Mouse (Mus musculus) cerebellum, postnatal 4 days (tissue): ENCODE results near the gene Chek2.
"Not testable (repeated sequence)": the region's sequence is repeated elsewhere in the genome, so short reads cannot be mapped to it uniquely, and the experiment has no call there.

Experiments used
- DNase-seq, 2 experiments: peaks; one replicate each; pipeline ENCODE4 v3.0.0; 2022; ENCODE audit warnings: low spot score in 2 of 2, mixed read lengths in 1 of 2

Gene Chek2

DNA sequence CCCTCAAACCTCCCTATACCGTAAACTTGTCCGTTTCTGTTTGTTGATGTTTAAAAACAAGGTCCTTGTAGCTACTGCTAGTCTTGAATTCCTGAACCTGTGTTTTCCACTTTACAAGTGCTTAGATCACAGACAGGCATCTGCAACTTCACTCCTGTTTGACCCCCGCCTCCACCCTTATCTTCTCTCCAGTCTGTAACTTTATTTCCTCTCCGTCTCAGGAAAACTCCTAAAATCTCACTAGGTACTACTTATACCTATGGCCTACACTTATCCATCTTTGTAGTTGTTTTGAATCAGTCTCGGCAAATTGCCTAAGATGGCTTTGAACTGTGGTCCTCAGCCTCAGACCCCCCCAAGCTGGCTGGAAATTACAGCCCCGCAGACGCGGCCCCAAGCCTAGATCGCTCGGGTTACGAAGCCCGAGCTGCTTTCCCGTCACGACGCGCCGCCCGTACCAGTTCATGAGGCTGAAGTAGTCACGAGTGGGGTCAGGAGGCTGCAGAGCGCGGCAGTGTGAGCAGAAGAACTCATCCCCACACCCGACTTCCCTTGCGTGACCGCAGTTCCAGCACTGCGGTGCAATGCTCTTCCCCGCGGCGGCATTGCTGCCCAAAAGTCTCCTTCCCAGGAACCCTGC is 621 bp upstream of the Chek2 start:
- no peak for DNase-seq

DNA sequence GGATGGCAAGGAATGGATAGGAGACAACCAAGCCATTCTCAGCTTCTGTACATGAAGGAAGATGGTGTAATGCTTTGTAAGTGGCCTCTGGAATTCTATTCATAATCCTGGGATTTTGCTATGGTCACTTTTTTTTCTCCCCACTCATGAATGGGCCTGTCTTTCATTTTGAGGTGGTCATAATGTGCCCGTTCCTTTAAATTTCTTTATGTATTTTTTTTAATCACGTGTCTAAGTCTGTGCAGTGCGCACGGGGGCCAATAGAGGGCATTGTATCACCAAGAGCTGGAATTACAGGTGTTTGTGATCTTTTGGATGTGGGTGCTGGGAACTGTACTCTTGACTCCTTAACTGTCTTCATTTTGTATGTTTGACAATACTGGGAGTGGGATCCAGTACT is 686 bp downstream of the Chek2 start:
- peak in 1 of 2 experiments; percentile 40 for DNase-seq

- DNase-seq: no peak
Observed at GRCm38 (mm10) chr5:110841046-110841862, 1.5 kb downstream of the Chek2 start.

DNA sequence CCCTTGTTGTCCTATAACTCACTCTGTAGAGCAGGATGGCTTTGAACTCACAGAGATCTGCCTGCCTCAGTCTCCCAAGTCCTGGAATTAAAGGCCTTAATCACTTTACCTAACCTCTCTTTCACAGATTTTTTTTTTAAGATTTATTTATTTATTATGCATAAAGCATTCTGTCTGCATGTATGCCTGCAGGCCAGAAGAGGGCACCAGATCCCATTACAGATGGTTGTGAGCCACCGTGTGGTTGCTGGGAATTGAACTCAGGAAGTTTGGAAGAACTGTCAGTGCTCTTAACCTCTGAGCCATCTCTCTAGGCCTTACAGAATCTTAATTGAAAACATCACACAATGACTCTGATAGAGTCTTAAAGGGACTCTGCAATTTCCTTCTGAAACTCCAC is 13.2 kb downstream of the Chek2 start:
- no peak for DNase-seq

DNA sequence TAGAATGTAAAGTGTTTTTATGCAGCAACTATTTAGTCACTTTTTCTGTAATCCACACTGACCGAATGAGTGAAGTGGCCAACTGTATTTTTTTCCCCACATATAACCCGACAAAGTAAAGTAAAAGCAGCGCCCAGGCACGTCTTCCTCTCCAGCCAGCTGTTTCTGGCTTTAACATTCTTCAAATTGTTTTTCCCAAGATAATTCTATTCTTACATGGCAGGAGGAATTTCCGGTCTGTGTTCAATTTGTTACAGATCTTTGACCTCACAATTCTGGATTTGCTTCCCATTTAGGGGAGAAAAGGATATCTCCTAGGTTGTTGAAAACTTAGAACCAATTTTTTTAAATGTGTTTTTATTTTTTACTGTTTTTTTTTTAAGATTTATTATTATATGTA is 17.3 kb downstream of the Chek2 start:
- DNase-seq: no peak

DNA sequence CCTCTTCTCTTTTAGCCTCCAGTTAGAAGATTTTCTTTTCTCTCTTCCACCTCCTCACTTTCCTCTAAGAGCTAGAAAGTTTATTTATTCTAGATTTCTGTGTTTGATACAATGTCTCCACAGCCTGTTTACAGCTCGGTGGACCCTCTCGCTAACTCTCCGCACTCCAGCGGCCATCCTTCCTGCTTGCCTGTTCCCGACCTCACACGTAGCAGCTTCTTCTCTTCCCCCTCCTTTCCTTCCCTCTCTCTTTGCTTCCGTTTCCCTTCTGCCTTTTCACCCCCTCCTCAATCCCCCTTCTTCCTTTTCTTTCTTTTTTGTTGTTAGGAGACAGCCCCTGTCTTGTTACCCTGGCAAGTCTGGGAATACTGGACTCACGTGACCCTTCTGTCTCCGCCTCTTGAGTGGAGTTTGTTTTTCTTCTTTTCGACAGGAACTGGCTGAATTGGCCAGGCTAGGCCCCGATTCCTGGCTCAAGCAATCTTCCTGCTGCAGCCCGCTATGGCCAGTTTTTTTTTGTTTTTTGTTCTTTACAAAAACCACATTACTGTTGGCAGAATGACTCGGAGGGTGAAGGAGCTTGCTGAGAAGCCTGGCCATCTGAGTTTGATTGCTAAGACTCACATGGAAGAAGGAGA is 19.4 kb downstream of the Chek2 start:
- DNase-seq: no peak

- DNase-seq: no peak
Observed at GRCm38 (mm10) chr5:110860445-110860844, 20.7 kb downstream of the Chek2 start.

GRCm38 (mm10) chr5:110868460-110868859 is 28.7 kb downstream of the Chek2 start:
- DNase-seq: no peak

DNA sequence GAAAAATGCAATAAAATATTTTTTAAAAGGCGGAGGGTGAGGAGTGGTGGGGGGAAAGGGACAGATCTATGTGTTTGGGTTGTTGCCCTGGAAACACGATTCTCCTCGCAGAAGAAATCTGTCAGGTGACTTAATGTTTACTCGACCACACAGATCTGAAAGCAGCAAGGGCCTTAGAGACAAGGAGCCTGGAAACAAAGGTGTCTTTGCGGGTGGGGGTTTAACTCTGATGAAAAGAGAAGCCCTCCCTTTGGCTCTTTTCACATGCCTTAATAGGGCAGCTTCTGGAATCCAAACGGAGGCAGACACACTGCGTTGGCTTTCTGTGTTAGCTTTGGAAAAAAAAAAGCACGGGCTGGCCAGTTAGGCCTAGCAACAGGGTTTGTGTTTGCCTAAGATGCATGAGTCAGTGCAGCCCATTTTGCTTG is 29.5 kb downstream of the Chek2 start:
- DNase-seq: no peak

- DNase-seq: no peak
Observed at GRCm38 (mm10) chr5:110873160-110873559, 33.4 kb downstream of the Chek2 start.

- peak in 1 of 2 experiments; percentile 44 for DNase-seq
Observed at GRCm38 (mm10) chr5:110874711-110875110, 34.9 kb downstream of the Chek2 start.

DNA sequence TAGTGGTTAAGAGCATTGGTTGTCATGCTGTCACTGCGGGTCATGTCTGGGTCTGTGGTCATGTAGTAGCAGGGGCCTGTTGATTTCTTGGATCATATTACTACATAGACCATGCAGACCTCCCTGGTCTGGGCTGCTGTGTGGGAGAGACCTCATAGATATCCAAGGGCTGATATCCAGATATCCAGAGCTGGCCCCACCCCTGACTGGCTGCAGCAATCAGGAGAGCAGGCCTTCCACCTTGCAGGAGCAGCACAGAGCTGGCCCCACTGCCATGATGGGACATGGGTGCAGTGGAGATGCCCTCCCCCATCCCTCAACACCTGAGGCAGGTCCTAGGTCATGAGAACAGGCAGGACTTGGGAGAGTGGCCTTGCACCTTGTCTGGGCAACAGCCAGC is 35.5 kb downstream of the Chek2 start:
- DNase-seq: no peak

GRCm38 (mm10) chr5:110877666-110878505 is 38.1 kb downstream of the Chek2 start:
- no peak for DNase-seq

- not testable (repeated sequence) for DNase-seq
Observed at GRCm38 (mm10) chr5:110878526-110878925, 38.7 kb downstream of the Chek2 start.

- DNase-seq: no peak
Observed at GRCm38 (mm10) chr5:110879042-110879441, 39.3 kb downstream of the Chek2 start.

GRCm38 (mm10) chr5:110879584-110880374 is 40.0 kb downstream of the Chek2 start, which contains the start of gene Ttc28:
Gene Ttc28 (plus strand): TSS chr5:110879803.
- DNase-seq: peak; percentile 79 to 91

DNA sequence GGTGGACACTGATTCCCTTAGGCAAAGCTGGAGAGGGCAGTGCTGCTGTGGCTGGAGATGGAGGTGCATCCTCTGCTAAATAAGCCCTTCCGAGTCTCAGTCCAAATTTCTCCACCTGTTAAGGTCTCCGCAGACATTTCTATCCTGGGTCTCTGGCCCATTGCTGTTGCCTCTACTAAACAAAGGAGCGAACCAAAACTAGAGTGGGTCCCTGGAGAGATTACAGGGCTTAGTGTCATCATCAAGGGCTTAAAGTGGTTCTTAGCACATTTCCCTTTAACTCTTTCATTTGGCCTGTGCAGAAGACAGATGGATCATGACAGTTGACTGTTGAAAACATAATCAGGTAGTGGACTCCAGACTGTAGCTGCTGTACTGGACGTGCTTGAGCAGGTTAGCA is 48.8 kb downstream of the Chek2 start:
- no peak for DNase-seq

DNA sequence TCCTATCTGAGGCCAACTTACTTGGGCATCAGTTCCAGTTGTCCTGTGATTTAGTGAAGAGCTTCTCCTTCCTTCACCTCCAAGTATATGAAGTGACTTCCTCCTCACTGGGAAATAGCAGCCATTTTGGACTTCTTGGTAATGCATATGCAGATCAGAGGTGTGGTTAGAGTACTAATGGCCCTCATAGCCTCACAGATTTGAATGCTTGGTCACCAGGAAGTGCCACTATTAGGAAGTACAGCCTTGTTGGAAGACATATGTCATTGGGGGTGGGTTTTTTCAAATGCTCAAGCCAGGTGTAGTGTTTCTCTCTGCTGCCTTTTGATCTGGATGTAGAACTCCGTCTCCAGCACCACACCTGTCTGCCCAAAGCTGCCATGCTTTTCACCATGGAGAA is 50.2 kb downstream of the Chek2 start:
- DNase-seq: no peak

DNA sequence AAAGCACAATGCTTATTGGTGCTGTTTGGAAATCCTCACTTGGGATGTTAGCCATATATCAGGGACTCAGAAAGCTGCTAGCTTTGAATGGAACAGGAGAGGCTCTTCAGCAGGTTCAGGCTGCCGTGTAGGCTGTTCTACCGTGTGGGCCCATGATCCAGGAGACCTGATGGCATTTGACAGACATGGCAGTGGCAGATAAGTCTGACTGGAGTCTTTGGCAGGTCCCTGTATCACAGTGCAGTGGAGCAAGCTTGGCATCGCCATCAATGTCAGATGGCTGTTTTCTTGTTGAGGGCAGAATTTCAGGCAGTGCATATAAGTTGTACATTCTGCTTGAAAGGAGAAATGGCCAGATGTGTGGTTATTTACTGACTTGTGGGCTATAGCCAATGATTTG is 50.8 kb downstream of the Chek2 start:
- DNase-seq: no peak

- no peak for DNase-seq
Observed at GRCm38 (mm10) chr5:110897114-110897788, 57.5 kb downstream of the Chek2 start.
